In the genomic region with DNA sequence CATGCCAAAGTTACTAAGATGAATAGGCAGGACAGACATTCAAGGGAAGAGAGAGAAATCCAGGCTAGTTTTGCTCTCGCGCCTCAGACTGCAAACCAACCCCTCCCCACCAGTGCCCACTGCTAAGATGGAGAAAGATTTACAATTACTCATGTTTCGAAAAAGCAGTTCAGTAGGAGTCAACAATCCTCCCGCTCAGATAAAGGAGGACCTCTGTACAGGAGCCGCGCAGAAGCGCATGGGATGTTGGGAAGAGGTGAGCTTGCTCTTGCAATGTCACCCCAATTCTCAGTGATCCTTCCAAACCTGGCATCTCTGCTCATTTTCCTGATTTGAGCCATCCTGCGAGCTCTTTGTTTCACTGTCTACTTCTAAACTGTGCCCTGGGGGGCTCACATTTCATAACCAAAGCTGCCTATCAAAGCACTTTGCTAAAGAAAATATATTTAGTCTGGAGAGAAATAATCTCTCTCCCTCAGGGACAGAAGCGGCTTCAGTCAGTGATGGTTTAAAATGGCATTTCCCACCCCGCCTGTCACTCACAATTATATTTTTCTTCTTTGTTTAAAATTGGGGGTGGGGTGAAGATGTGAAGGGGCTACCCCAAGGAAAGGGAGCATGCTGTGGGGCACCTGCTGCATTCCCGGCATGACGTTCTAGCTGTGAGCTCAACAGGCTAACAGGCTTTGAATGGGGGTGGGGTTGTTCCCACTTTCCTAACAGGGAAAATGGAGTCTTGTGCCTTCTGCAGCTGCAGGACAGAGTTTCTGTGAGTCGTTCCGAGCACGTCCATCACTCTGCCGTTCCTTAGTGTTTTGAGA, we compare ENCODE assay signal across 26 mouse cellular contexts.
DNase-seq lines count a peak whose midpoint lies in the region; ATAC-seq lines count a peak whose summit lies in the region.
"Had no signal": no experiment of that assay in that cellular context is flagged by ENCODE, and none has a peak within 500 bp of the region (broad histone marks: within the 10 kb centered on the region; RNA-seq: fewer than 3 reads in every experiment).

No protein-coding gene starts in this region.

- 57% methylated on average over 16 of the region's 16 CpGs for WGBS in midbrain, embryonic 13.5 days
- WGBS in midbrain, embryonic 10.5 days: 79% methylated on average over 16 of the region's 16 CpGs
- 58% methylated on average over 16 of the region's 16 CpGs for WGBS in hindbrain, embryonic 15.5 days
- 82% methylated on average over 16 of the region's 16 CpGs for WGBS in forebrain, embryonic 10.5 days

- no peaks in the 10 kb centered on the region for H3K9me3 ChIP-seq in midbrain, embryonic 13.5 days
- no peaks in the 10 kb centered on the region for H3K9me3 ChIP-seq in midbrain, embryonic 10.5 days (replicated peaks)
- no peaks in the 10 kb centered on the region for H3K9me3 ChIP-seq in hindbrain, embryonic 15.5 days
- H3K9me3 ChIP-seq in forebrain, embryonic 10.5 days: no peaks in the 10 kb centered on the region
- H3K9me3 ChIP-seq: embryonic facial prominence, embryonic 13.5 days; neural tube, embryonic 12.5 days; stomach, embryonic 15.5 days had no signal

- no peak overlapping the region for H3K27ac ChIP-seq in midbrain, embryonic 13.5 days
- H3K27ac ChIP-seq in midbrain, embryonic 10.5 days (replicated peaks): no peak overlapping the region
- no peak overlapping the region for H3K27ac ChIP-seq in hindbrain, embryonic 15.5 days (replicated peaks)
- H3K27ac ChIP-seq in forebrain, embryonic 10.5 days: no peak overlapping the region
- H3K27ac ChIP-seq: embryonic facial prominence, embryonic 13.5 days; neural tube, embryonic 12.5 days; stomach, embryonic 15.5 days had no signal

- no peak overlapping the region for H3K4me3 ChIP-seq in midbrain, embryonic 13.5 days (replicated peaks)
- no peak overlapping the region for H3K4me3 ChIP-seq in midbrain, embryonic 10.5 days
- H3K4me3 ChIP-seq in hindbrain, embryonic 15.5 days: no peak overlapping the region
- no peak overlapping the region for H3K4me3 ChIP-seq in forebrain, embryonic 10.5 days
- H3K4me3 ChIP-seq: embryonic facial prominence, embryonic 13.5 days; neural tube, embryonic 12.5 days; stomach, embryonic 15.5 days had no signal

- DNase-seq in embryo, embryonic 11 days: peak; percentile 25
- DNase-seq in embryo, embryonic 10 days (ENCODE audit: low spot score): no peak
- DNase-seq in midbrain, embryonic 10.5 days (ENCODE audit: low spot score): no peak
- peak; percentile 86 for DNase-seq in retina, postnatal 1 day
- DNase-seq in forebrain, embryonic 10.5 days (ENCODE audit: extremely low spot score, low spot score): no peak
- no peak for DNase-seq in thymus, adult 18-20 months
- DNase-seq: adrenal gland, postnatal 14 days; cerebellum, adult 11 months; cerebellum, postnatal 14 days; forebrain, postnatal 0 days; heart, postnatal 10 days; kidney, adult 9 months; liver; right cerebral cortex, postnatal 14 days; spleen, adult 18-20 months; thymus, adult 2 months had no signal

- ATAC-seq in midbrain, embryonic 13.5 days: peak; percentile 58
- no peak for ATAC-seq in hindbrain, embryonic 15.5 days (ENCODE audit: low FRiP score, low read depth)
- ATAC-seq: activated CD4-positive, CD25-positive, alpha-beta regulatory T cell, adult 4 months; CD4-positive, CD25-positive, alpha-beta regulatory T cell, adult 4 months; forebrain, postnatal 0 days; inflammation-experienced regulatory T-cells, adult 6 months; lung, postnatal 0 days had no signal

- H3K4me1 ChIP-seq in midbrain, embryonic 13.5 days (replicated peaks): peaks cover 12% of the 10 kb centered on the region
- peaks cover 9% of the 10 kb centered on the region; the same call in 1 of the 2 replicates for H3K4me1 ChIP-seq in midbrain, embryonic 10.5 days
- peaks cover 12% of the 10 kb centered on the region for H3K4me1 ChIP-seq in hindbrain, embryonic 15.5 days (replicated peaks)
- H3K4me1 ChIP-seq in forebrain, embryonic 10.5 days: peaks cover 8% of the 10 kb centered on the region
- H3K4me1 ChIP-seq: neural tube, embryonic 12.5 days; stomach, embryonic 15.5 days had no signal

- no peaks in the 10 kb centered on the region for H3K36me3 ChIP-seq in midbrain, embryonic 13.5 days
- H3K36me3 ChIP-seq in midbrain, embryonic 10.5 days: no peaks in the 10 kb centered on the region
- H3K36me3 ChIP-seq in hindbrain, embryonic 15.5 days: no peaks in the 10 kb centered on the region
- no peaks in the 10 kb centered on the region for H3K36me3 ChIP-seq in forebrain, embryonic 10.5 days (replicated peaks)
- H3K36me3 ChIP-seq: embryonic facial prominence, embryonic 13.5 days; neural tube, embryonic 12.5 days; stomach, embryonic 15.5 days had no signal

- H3K4me2 ChIP-seq in midbrain, embryonic 13.5 days (replicated peaks): no peak overlapping the region
- H3K4me2 ChIP-seq in hindbrain, embryonic 15.5 days: peak overlapping the region; percentile 24; the same call in 1 of the 2 replicates
- H3K4me2 ChIP-seq: embryonic facial prominence, embryonic 13.5 days; heart, embryonic 11.5 days; neural tube, embryonic 12.5 days; stomach, embryonic 15.5 days had no signal

- no peak overlapping the region for H3K9ac ChIP-seq in midbrain, embryonic 13.5 days (replicated peaks)
- H3K9ac ChIP-seq in hindbrain, embryonic 15.5 days: no peak overlapping the region
- H3K9ac ChIP-seq: embryonic facial prominence, embryonic 13.5 days; forebrain, postnatal 0 days; neural tube, embryonic 12.5 days; stomach, embryonic 15.5 days had no signal

- H3K27me3 ChIP-seq in midbrain, embryonic 13.5 days: no peaks in the 10 kb centered on the region
- no peaks in the 10 kb centered on the region for H3K27me3 ChIP-seq in midbrain, embryonic 10.5 days (ENCODE audit: low read depth, poor library complexity, severe bottlenecking)
- no peaks in the 10 kb centered on the region for H3K27me3 ChIP-seq in hindbrain, embryonic 15.5 days
- no peaks in the 10 kb centered on the region for H3K27me3 ChIP-seq in forebrain, embryonic 10.5 days (ENCODE audit: poor library complexity, severe bottlenecking)
- H3K27me3 ChIP-seq: embryonic facial prominence, embryonic 13.5 days; neural tube, embryonic 12.5 days; stomach, embryonic 15.5 days had no signal

Comparison
In these comparisons a context has a peak if more than half of its experiments do, and no peak if none do; other contexts are left out.
1. DNase-seq: peak in embryo, embryonic 11 days (single experiment) and retina, postnatal 1 day (single experiment); none in embryo, embryonic 10 days (single experiment), midbrain, embryonic 10.5 days (single experiment), forebrain, embryonic 10.5 days (single experiment) and thymus, adult 18-20 months (0 of 2).